Mouse (Mus musculus) hindbrain, embryonic 10.5 days (tissue): ENCODE measurements around the gene Camta1. TPM values are rescaled to one million over a fixed set of nuclear protein-coding genes. Genes with fewer than 3 reads are reported as not detected.

ENCODE experiments used
- DNase-seq: peaks from one replicate; pipeline ENCODE4 v3.0.0-alpha.2; 2017; ENCODE audit warnings: low spot score
- H3K27ac ChIP-seq: fragments of 300-500 bp; sonication (generic); 2 replicates; pipeline ENCODE4 v1.5.1; 2016; ENCODE audit warnings: mild to moderate bottlenecking, moderate library complexity
- H3K27me3 ChIP-seq: fragments of 300-500 bp; sonication (generic); 2 replicates; pipeline ENCODE4 v1.6.1; 2016; ENCODE audit warnings: mild to moderate bottlenecking; ENCODE audit not compliant: poor library complexity, insufficient read depth, severe bottlenecking
- H3K36me3 ChIP-seq: fragments of 300-500 bp; sonication (generic); 2 replicates; pipeline ENCODE4 v1.6.1; 2016; ENCODE audit warnings: mild to moderate bottlenecking, moderate library complexity
- H3K4me1 ChIP-seq: fragments of 300-500 bp; sonication (generic); replicated peaks from 2 replicates; pipeline ENCODE4 v1.6.1; 2016; ENCODE audit warnings: mild to moderate bottlenecking
- H3K4me3 ChIP-seq: fragments of 300-500 bp; sonication (generic); 2 replicates; pipeline ENCODE4 v1.5.1; 2016; ENCODE audit warnings: mild to moderate bottlenecking, moderate library complexity
- H3K9me3 ChIP-seq: fragments of 300-500 bp; sonication (generic); 2 replicates; pipeline ENCODE4 v1.6.1; 2016; ENCODE audit warnings: mild to moderate bottlenecking, moderate library complexity
- WGBS: fragments of 180-500 bp; shearing (Covaris S2); methylation state at CpG from one replicate; pipeline ENCODE4 v1.1.7; 2016; 5-methylcytosine and 5-hydroxymethylcytosine counted together
- polyA plus RNA-seq: library from polyadenylated mRNA; unstranded; fragments of >200 nt; fragmentation: Nextera tagmentation; extraction: Ambion mirVana; gene quantifications from 2 replicates; pipeline ENCODE4 v1.2.1, GENCODE M21; 2016

Gene Camta1
- polyA plus RNA-seq, 1 experiment from 2014 or later: 140 TPM

- no peak overlapping the region for H3K4me3 ChIP-seq
- no peak overlapping the region for H3K27ac ChIP-seq
- WGBS: 91% methylated on average over 7 of the region's 7 CpGs
- peaks cover 23% of the 10 kb centered on the region for H3K4me1 ChIP-seq
- peaks cover 13% of the 10 kb centered on the region for H3K27me3 ChIP-seq
- H3K9me3 ChIP-seq: no peaks in the 10 kb centered on the region
- no peaks in the 10 kb centered on the region for H3K36me3 ChIP-seq
- no peak for DNase-seq
These were observed 446.7 kb downstream of the Camta1 start for GRCm38 (mm10) chr4:151414952-151415351.

DNA sequence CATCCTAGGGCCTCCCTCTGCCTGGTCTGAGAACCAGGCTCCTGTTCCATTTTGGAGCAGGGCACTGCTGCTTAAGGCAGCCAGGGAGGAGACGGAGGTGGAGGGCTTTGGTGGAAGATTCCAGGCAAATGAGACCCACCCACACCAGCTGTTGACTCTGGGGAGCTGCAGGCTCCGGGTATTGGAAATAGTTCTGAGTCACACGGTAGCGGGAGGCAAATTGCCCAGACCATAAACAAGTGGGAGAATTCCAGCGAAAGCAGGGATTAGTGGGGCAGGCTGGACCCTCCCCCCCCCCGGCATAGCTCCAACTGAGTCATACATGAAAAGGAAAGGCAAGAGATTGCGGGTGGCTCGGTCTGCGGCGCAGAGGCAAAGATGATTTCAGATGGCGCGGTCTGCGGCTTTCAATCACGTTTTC is 450.0 kb downstream of the Camta1 start:
- Histone ChIP-seq H3K27me3 (peaks cover 13% of the 10 kb centered on the region), H3K4me1 (peaks cover 24% of the 10 kb centered on the region), H3K36me3 (no peaks in the 10 kb centered on the region), H3K9me3 (peaks cover 6% of the 10 kb centered on the region; the same call in 1 of the 2 replicates), H3K4me3 (no peak overlapping the region), H3K27ac (0 out of 2 replicates have a peak overlapping the region, but pooled peaks have one; percentile 23)
- WGBS: 42% methylated on average over 14 of the region's 14 CpGs
- DNase-seq: no peak

DNA sequence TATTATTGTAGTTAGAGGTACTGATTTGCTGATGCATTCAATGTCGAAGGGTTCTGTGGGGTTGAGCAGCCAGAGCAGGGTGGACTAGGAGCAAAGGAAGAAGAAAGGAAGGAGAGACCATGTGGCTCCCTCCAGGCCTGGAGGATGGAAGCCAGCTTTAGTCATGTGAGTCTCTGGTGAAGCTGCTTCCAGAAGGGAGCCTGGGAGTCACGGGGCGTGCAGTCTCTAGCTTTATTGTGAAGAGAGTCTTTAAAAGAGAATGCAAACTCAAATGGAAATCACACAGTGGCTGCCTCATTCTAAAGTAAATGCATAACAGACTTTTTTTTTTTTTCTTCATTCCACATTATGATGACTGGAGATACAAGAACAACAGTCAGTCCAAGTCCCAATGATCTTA is 450.7 kb downstream of the Camta1 start:
- no peak for DNase-seq
- Histone ChIP-seq H3K4me1 (peaks cover 24% of the 10 kb centered on the region), H3K27me3 (peaks cover 13% of the 10 kb centered on the region), H3K36me3 (no peaks in the 10 kb centered on the region), H3K27ac (no peak overlapping the region), H3K4me3 (no peak overlapping the region), H3K9me3 (peaks cover 6% of the 10 kb centered on the region; the same call in 1 of the 2 replicates)
- 54% methylated on average over 3 of the region's 3 CpGs for WGBS

DNA sequence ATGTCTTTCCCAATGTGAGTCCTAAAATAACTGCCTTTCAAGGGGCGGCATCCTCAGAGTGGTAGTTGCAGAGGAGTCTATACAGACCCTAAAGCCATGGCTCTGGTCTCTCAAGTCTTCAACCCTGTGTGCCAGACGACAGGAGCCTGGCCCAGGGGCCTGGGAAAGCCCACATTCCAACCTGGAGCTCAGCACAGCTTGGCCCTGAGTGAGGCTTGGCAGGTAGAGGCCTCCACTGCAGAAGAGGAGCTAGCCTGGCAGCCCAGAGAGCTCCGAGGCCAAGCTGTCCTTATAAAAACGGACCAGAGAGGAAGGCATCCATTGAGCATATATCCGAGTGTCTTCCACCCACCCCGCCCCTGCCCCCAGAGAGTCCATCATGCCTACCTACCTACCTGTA is 452.4 kb downstream of the Camta1 start:
- WGBS: 74% methylated on average over 6 of the region's 6 CpGs
- no peaks in the 10 kb centered on the region for H3K36me3 ChIP-seq
- peaks cover 35% of the 10 kb centered on the region for H3K4me1 ChIP-seq
- H3K4me3 ChIP-seq: no peak overlapping the region
- H3K27ac ChIP-seq: no peak overlapping the region
- peaks cover 13% of the 10 kb centered on the region for H3K27me3 ChIP-seq
- DNase-seq: no peak
- H3K9me3 ChIP-seq: peaks cover 6% of the 10 kb centered on the region; the same call in 1 of the 2 replicates

GRCm38 (mm10) chr4:151408811-151409210 is 452.9 kb downstream of the Camta1 start:
- H3K4me3 ChIP-seq: no peak overlapping the region
- no peak overlapping the region for H3K27ac ChIP-seq
- H3K27me3 ChIP-seq: peaks cover 13% of the 10 kb centered on the region
- WGBS: 52% methylated on average over 8 of the region's 8 CpGs
- H3K36me3 ChIP-seq: no peaks in the 10 kb centered on the region
- H3K4me1 ChIP-seq: peaks cover 35% of the 10 kb centered on the region
- peaks cover 6% of the 10 kb centered on the region; the same call in 1 of the 2 replicates for H3K9me3 ChIP-seq
- DNase-seq: no peak

DNA sequence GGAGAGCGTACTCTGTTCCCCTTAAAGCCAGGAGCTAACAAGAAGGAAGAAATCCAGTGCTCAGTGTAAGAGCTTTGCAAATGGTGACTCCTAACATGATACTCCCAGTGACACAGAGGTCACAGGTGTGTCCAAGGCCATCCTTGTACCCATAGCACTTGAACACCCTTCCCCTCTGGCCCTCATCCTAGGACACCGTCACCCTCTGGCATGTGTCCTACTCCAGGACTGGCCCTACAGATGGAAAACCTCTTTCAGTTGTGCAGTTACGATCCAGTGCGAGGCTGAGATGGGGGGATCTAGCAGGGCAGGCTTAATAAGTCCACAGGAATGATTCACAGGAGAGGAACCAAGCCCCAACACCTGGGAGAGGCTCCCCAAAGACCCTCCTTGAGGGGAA is 453.4 kb downstream of the Camta1 start:
- DNase-seq: no peak
- Histone ChIP-seq H3K27me3 (peaks cover 13% of the 10 kb centered on the region), H3K36me3 (no peaks in the 10 kb centered on the region), H3K9me3 (peaks cover 6% of the 10 kb centered on the region; the same call in 1 of the 2 replicates), H3K4me3 (no peak overlapping the region), H3K27ac (no peak overlapping the region), H3K4me1 (peaks cover 35% of the 10 kb centered on the region)
- 93% methylated on average over 4 of the region's 4 CpGs for WGBS

DNA sequence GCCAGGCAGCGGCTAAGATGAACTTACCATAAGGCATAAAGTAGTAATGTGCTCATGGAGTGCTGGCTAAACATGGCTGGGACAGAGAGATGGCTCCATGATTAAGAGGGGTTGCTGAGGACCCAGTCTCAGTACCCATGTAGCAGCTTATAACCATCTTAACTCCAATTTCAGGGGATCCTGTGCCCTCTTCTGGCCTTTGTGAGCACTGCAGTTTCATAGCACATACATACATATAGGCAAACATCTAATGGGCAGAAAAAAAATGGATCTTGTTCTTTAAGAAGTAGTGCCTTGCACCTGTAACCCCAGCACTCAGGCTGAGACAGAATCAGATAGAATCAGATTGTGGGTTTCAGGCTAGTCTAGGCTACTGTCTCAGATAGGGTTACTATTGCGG is 454.5 kb downstream of the Camta1 start:
- Histone ChIP-seq H3K36me3 (no peaks in the 10 kb centered on the region), H3K27ac (no peak overlapping the region), H3K4me1 (peaks cover 29% of the 10 kb centered on the region), H3K4me3 (no peak overlapping the region), H3K27me3 (peaks cover 9% of the 10 kb centered on the region), H3K9me3 (peaks cover 6% of the 10 kb centered on the region; the same call in 1 of the 2 replicates)
- 93% methylated on average over 2 of the region's 2 CpGs for WGBS
- no peak for DNase-seq

- no peaks in the 10 kb centered on the region for H3K27me3 ChIP-seq
- no peak overlapping the region for H3K27ac ChIP-seq
- peaks cover 6% of the 10 kb centered on the region; the same call in 1 of the 2 replicates for H3K9me3 ChIP-seq
- H3K36me3 ChIP-seq: no peaks in the 10 kb centered on the region
- 72% methylated on average over 17 of the region's 17 CpGs for WGBS
- DNase-seq: no peak
- peaks cover 15% of the 10 kb centered on the region for H3K4me1 ChIP-seq
- no peak overlapping the region for H3K4me3 ChIP-seq
These were observed 457.0 kb downstream of the Camta1 start for GRCm38 (mm10) chr4:151404581-151405256.

GRCm38 (mm10) chr4:151401685-151402397 is 459.8 kb downstream of the Camta1 start:
- H3K27ac ChIP-seq: no peak overlapping the region
- no peak overlapping the region for H3K4me3 ChIP-seq
- H3K9me3 ChIP-seq: peaks cover 1% of the 10 kb centered on the region; the same call in 1 of the 2 replicates
- DNase-seq: no peak
- 89% methylated on average over 22 of the region's 22 CpGs for WGBS
- no peaks in the 10 kb centered on the region for H3K27me3 ChIP-seq
- H3K4me1 ChIP-seq: peaks cover 12% of the 10 kb centered on the region
- H3K36me3 ChIP-seq: no peaks in the 10 kb centered on the region

- H3K27me3 ChIP-seq: 0 out of 2 replicates have a peak, but pooled peaks cover 3% of the 10 kb centered on the region
- H3K4me3 ChIP-seq: no peak overlapping the region
- WGBS: 83% methylated on average over 7 of the region's 7 CpGs
- H3K36me3 ChIP-seq: no peaks in the 10 kb centered on the region
- no peak for DNase-seq
- no peak overlapping the region for H3K27ac ChIP-seq
- peaks cover 21% of the 10 kb centered on the region for H3K4me1 ChIP-seq
- H3K9me3 ChIP-seq: no peaks in the 10 kb centered on the region
These were observed 465.1 kb downstream of the Camta1 start for GRCm38 (mm10) chr4:151396536-151396935.

DNA sequence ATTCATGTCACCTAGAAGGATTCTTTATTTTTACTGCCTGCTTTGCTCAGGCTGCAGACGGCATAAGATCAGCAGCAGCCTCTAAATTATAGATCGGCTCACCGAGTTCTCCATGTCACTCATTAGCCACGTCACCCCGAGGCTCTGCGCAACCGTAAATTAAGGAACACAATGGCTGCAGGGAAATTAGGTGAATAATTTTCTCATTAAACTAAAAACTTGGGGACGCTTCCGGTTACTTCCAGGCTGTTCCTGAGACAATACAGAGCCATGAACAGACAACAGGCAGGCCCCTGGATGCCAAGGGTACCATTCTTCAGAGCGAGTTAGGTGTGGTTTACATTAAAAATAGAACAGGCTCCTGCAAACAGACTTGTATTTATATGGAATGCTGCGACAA is 472.3 kb downstream of the Camta1 start:
- no peak for DNase-seq
- Histone ChIP-seq H3K27ac (no peak overlapping the region), H3K4me3 (no peak overlapping the region), H3K36me3 (no peaks in the 10 kb centered on the region), H3K27me3 (peaks cover 15% of the 10 kb centered on the region), H3K9me3 (no peaks in the 10 kb centered on the region), H3K4me1 (peaks cover 31% of the 10 kb centered on the region)
- WGBS: 79% methylated on average over 11 of the region's 11 CpGs

DNA sequence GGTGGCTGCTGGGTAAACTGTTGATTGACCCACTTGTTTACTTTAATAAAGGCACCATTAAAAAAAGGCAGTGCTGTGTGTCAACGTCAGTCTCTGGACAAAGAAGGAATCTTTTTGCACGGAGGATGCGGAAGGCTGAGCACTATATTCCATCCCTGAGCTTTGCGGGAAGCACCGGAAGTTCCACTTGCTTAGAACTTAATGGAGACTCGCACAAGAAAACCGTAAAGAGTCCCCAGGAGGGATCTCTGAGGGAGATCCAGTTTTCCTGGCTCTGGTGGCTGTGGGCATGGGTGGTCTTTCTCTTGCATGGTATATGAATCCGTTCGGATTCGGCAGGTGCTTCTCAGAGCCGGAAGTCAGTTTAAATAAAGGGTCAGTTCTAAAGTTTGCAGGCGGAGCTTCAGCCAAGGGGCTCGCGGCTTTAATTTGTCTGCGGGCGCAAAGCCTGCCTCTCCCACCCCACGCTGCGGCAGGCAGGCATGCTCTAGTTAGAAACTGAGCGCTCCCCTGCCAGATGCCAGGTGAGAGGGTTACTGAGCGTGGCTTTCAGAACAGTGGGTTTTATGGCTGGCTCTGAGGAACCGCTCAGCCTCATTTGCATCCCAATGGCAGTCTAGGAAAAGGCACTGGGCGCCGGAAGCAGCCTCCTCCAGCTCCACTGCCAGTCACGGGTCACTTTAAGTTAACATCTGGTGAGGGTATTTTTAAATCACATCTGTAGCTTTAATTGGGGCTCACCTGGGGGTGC is 474.8 kb downstream of the Camta1 start:
- under 1% methylated on average over 24 of the region's 24 CpGs for WGBS
- H3K36me3 ChIP-seq: no peaks in the 10 kb centered on the region
- H3K27me3 ChIP-seq: peaks cover 19% of the 10 kb centered on the region

More for the DNA sequence above, 474.8 kb downstream of the Camta1 start:
- Histone ChIP-seq H3K4me3 (peak overlapping the region; percentile 57), H3K9me3 (no peaks in the 10 kb centered on the region), H3K4me1 (peaks cover 24% of the 10 kb centered on the region), H3K27ac (peak overlapping the region; percentile 89)
- DNase-seq: peak; percentile 57
